Mouse (Mus musculus) lung, postnatal 0 days (tissue): ENCODE measurements around the gene Lrrn4. TPM values are rescaled to one million over a fixed set of nuclear protein-coding genes. Genes with fewer than 3 reads are reported as not detected.

ENCODE experiments used
- ATAC-seq: fragments of 200-750 bp; cut with Nextera tagmentation; 2 replicates; pipeline ENCODE4 v1.8.0; 2017; ENCODE audit warnings: moderate library complexity
- DNase-seq: peaks from one replicate; pipeline ENCODE4 v3.0.0-alpha.2; 2016; ENCODE audit warnings: low spot score
- H3K27ac ChIP-seq: fragments of 300-500 bp; sonication (generic); 2 replicates; pipeline ENCODE4 v1.5.1; 2014; ENCODE audit warnings: antibody characterized with exemption, mild to moderate bottlenecking, low read length, mixed read lengths
- H3K27me3 ChIP-seq: fragments of 300-500 bp; sonication (generic); replicated peaks from 2 replicates; pipeline ENCODE4 v1.6.1; 2014; ENCODE audit warnings: low read length, mixed read lengths; ENCODE audit not compliant: insufficient read depth
- H3K36me3 ChIP-seq: fragments of 300-500 bp; sonication (generic); 2 replicates; pipeline ENCODE4 v1.6.1; 2014; ENCODE audit warnings: low read length, mixed read lengths; ENCODE audit not compliant: insufficient read depth
- H3K4me1 ChIP-seq: fragments of 300-500 bp; sonication (generic); 2 replicates; pipeline ENCODE4 v1.6.1; 2014; ENCODE audit warnings: antibody characterized with exemption, low read depth, low read length, mixed read lengths; ENCODE audit not compliant: insufficient read depth
- H3K4me2 ChIP-seq: fragments of 300-500 bp; sonication (generic); replicated peaks from 2 replicates; pipeline ENCODE4 v1.6.1; 2014; ENCODE audit warnings: low read depth, mild to moderate bottlenecking, low read length, moderate library complexity, mixed read lengths
- H3K4me3 ChIP-seq: fragments of 300-500 bp; sonication (generic); 2 replicates; pipeline ENCODE4 v1.5.1; 2014; ENCODE audit warnings: low read depth, low read length
- H3K9ac ChIP-seq: fragments of 300-500 bp; sonication (generic); replicated peaks from 2 replicates; pipeline ENCODE4 v1.6.1; 2014; ENCODE audit warnings: low read depth, mild to moderate bottlenecking
- H3K9me3 ChIP-seq: fragments of 300-500 bp; sonication (generic); 2 replicates; pipeline ENCODE4 v1.6.1; 2016; ENCODE audit warnings: low read length, mixed read lengths
- CTCF ChIP-seq: IDR thresholded peaks from 2 replicates; pipeline ENCODE4 v1.5.1; 2016; ENCODE audit warnings: antibody characterized with exemption, mild to moderate bottlenecking
- EP300 ChIP-seq: IDR thresholded peaks from 2 replicates; pipeline ENCODE4 v1.6.1; 2016; ENCODE audit warnings: antibody characterized with exemption, mild to moderate bottlenecking, control low read depth
- WGBS: fragments of 180-500 bp; shearing (Covaris S2); extraction: QIAGEN DNeasy Blood & Tissue Kit; methylation state at CpG from one replicate; pipeline ENCODE4 v1.1.7; 2014; 5-methylcytosine and 5-hydroxymethylcytosine counted together
- polyA plus RNA-seq: library from polyadenylated mRNA; unstranded; fragments of >200 nt; fragmentation: Nextera tagmentation; extraction: Ambion mirVana; gene quantifications from 2 replicates; pipeline ENCODE4 v1.2.1, GENCODE M21; 2015

Lrrn4 gene
- polyA plus RNA-seq, 1 experiment from 2014 or later, result 8.0 TPM

DNA sequence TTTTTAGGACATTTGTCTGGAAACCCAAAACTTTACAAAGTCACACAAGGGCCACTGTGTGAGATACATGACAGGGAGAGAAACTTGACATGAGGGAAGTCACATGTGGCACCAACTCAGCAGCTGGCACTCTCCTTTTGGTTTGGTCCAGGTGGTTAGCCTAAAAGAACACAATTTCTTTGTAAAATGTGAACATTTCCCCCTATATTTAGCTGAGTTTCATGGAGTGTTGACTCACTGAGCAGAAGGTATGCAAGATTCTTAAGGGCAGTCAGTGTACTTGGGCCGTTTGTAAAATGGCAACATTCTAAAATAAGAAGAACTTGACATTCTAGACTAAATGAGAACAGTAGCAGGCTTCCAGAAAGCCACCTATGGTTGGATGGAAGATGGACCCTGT, 34.1 kb upstream of the Lrrn4 start:
- Histone ChIP-seq H3K4me1 (no peaks in the 10 kb centered on the region), H3K27ac (no peak overlapping the region), H3K4me2 (no peak overlapping the region), H3K9ac (no peak overlapping the region), H3K9me3 (no peaks in the 10 kb centered on the region), H3K4me3 (no peak overlapping the region), H3K27me3 (no peaks in the 10 kb centered on the region), H3K36me3 (no peaks in the 10 kb centered on the region)
- WGBS, result 29% methylated on average over 1 of the region's 1 CpGs
- TF ChIP-seq CTCF, result no peak
- TF ChIP-seq EP300, result no peak
- DNase-seq (no peak), ATAC-seq (no peak)

DNA sequence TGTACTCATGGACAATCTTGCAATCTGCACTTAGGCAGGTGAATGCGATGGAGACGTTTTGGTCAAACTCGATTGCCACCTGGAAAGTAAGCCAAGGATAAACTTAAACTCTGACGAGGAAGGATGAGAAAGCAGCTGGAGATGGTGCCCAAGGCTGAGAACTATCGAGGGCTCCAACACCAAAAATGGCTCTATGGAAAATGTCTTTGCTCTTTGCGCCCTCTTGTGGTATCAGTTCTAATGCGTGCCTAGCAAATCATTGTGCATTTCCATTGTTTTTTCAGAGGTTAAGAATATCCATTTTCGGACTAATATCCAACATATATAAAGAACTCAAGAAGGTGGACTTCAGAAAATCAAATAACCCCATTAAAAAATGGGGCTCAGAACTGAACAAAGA, 26.1 kb upstream of the Lrrn4 start:
- H3K4me1 ChIP-seq, result no peaks in the 10 kb centered on the region
- DNase-seq, result peak; percentile 18
- no peak overlapping the region for H3K9ac ChIP-seq
- no peaks in the 10 kb centered on the region for H3K27me3 ChIP-seq
- TF ChIP-seq CTCF, result peak; percentile 65
- TF ChIP-seq EP300, result no peak
- H3K27ac ChIP-seq, result no peak overlapping the region
- WGBS, result 25% methylated on average over 8 of the region's 8 CpGs
- no peaks in the 10 kb centered on the region for H3K9me3 ChIP-seq
- no peak overlapping the region for H3K4me3 ChIP-seq
- no peak for ATAC-seq
- no peaks in the 10 kb centered on the region for H3K36me3 ChIP-seq
- no peak overlapping the region for H3K4me2 ChIP-seq

DNA sequence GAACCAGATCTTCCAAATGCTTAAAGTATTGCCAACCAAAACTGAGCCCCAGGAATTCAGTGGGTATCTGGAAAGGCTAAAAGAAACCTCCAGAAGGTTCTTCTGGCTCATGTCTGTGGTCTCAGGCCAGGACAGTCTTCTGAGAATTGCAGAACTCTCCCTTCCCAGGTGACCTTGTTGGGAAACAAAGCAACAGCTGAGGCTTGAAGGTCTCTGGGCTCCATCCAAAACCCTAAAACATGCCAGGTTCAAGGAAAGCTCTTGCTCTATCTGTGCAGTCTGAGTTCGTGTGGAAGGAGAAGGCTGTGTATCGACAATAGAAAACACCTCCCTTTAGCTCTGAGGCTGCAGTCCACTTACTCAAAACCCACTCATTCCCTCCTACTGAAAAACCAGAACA, 24.3 kb upstream of the Lrrn4 start:
- H3K36me3 ChIP-seq, result no peaks in the 10 kb centered on the region
- H3K9me3 ChIP-seq, result no peaks in the 10 kb centered on the region
- no peak overlapping the region for H3K4me3 ChIP-seq
- no peak overlapping the region for H3K9ac ChIP-seq
- H3K27me3 ChIP-seq, result no peaks in the 10 kb centered on the region
- ATAC-seq (no peak), DNase-seq (no peak)
- 58% methylated on average over 2 of the region's 2 CpGs for WGBS
- H3K4me2 ChIP-seq, result no peak overlapping the region
- no peak overlapping the region for H3K27ac ChIP-seq
- no peaks in the 10 kb centered on the region for H3K4me1 ChIP-seq
- TF ChIP-seq CTCF, result no peak
- TF ChIP-seq EP300, result no peak

DNA sequence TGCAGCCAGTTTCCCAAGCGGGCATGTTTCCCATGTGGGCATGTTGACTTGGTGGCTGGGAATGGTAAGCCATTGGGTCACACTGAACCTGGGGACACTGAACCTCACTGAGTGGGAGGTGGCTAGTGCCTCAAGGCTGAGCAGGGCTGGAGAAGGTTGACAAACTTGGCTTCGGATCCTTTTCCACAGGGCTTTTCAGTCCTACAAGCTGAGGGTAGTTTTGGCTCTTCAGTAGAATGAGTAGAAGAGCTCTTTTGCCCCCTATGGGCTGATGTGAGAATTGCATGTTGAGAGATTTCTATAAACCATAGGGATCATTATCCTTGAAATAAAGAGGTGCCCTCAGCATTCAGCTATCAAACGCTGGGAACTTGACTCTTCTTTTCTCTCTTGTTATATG, 22.8 kb upstream of the Lrrn4 start:
- peak; percentile 72 for DNase-seq
- ATAC-seq, result peak; percentile 52
- 34% methylated on average over 3 of the region's 3 CpGs for WGBS
- Histone ChIP-seq H3K4me1 (no peaks in the 10 kb centered on the region), H3K9me3 (no peaks in the 10 kb centered on the region), H3K4me2 (no peak overlapping the region), H3K27ac (no peak overlapping the region), H3K4me3 (no peak overlapping the region), H3K27me3 (no peaks in the 10 kb centered on the region), H3K9ac (no peak overlapping the region), H3K36me3 (no peaks in the 10 kb centered on the region)
- no peak for TF ChIP-seq EP300
- peak; percentile 81 for TF ChIP-seq CTCF

DNA sequence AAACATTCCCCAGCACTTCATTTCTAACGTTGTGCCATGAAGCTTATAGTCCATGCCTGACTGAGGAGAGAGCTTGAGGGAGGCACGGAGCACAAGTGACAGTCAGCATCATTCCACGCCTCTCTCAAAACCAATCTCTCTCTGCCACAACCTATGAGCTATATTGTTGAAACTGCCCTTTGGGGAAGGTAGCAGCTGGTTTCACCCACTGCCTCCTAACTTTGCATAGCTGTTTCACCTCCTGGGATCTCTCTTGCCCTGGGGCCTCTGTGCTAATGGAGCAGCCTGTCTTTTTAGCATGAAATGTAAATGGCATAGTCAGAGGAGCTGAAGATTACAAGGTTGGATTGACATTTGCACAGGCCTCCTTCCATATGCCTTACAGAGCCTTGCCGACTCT, 21.4 kb upstream of the Lrrn4 start:
- H3K4me2 ChIP-seq, result no peak overlapping the region

DNA sequence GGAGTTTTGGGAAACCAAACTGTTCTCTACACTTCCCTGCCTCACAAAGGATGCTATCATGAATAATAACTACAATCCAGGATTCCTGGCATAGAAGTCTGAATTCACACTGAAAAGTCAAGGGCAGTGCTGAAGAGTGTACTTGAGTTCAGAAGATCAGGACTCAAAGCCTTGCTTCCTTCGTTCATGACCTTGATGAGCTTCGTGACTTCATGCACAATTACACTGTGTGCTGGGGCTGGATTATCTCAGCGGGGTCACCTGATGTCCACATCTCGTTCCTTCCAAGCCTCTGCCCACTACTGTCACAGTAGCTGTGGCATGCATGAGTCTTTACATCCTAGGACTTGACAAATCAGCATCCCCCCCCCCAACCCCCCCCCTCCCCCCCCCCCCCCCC, 20.9 kb upstream of the Lrrn4 start:
- TF ChIP-seq EP300, result no peak
- no peak for TF ChIP-seq CTCF
- WGBS, result 60% methylated on average over 4 of the region's 4 CpGs
- no peak for ATAC-seq
- H3K4me3 ChIP-seq, result no peak overlapping the region
- H3K36me3 ChIP-seq, result no peaks in the 10 kb centered on the region
- H3K27me3 ChIP-seq, result no peaks in the 10 kb centered on the region
- DNase-seq, result no peak
- no peaks in the 10 kb centered on the region for H3K9me3 ChIP-seq
- no peak overlapping the region for H3K27ac ChIP-seq
- no peak overlapping the region for H3K4me2 ChIP-seq
- H3K9ac ChIP-seq, result no peak overlapping the region
- no peaks in the 10 kb centered on the region for H3K4me1 ChIP-seq

More for the DNA sequence above, 21.4 kb upstream of the Lrrn4 start:
- Histone ChIP-seq H3K4me3 (no peak overlapping the region), H3K9ac (no peak overlapping the region), H3K27me3 (no peaks in the 10 kb centered on the region), H3K9me3 (no peaks in the 10 kb centered on the region), H3K36me3 (no peaks in the 10 kb centered on the region), H3K4me1 (no peaks in the 10 kb centered on the region), H3K27ac (no peak overlapping the region)
- ATAC-seq (no peak), DNase-seq (no peak)
- 67% methylated on average over 3 of the region's 4 CpGs for WGBS
- no peak for TF ChIP-seq EP300
- TF ChIP-seq CTCF, result no peak

DNA sequence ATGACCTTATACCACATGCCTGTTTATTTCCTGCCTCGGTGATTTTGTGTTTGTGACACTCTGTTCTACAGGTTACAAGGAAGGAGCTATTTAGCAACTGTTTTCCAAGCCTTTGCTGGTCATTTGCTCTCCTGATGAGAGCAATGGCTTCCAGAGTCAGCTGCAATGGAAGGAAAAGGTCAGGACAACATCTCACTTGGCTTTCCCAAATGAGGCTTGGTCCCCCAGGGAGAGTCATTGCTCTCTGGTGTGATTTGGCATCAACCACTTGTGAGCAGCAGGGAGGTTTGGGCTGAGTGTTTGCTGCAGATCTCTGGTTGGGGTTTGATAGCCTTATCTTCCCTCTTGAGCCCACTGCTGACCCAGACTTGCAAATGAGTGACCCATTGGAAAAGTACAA, 19.9 kb upstream of the Lrrn4 start:
- H3K9me3 ChIP-seq, result no peaks in the 10 kb centered on the region

More for the DNA sequence above, 19.9 kb upstream of the Lrrn4 start:
- DNase-seq (no peak), ATAC-seq (no peak)
- no peak overlapping the region for H3K4me2 ChIP-seq
- no peaks in the 10 kb centered on the region for H3K36me3 ChIP-seq
- H3K9ac ChIP-seq, result no peak overlapping the region
- TF ChIP-seq CTCF, result no peak
- TF ChIP-seq EP300, result no peak
- H3K4me1 ChIP-seq, result no peaks in the 10 kb centered on the region
- no peaks in the 10 kb centered on the region for H3K27me3 ChIP-seq
- no peak overlapping the region for H3K4me3 ChIP-seq
- no peak overlapping the region for H3K27ac ChIP-seq
- WGBS, result 61% methylated on average over 1 of the region's 1 CpGs
